Mouse (Mus musculus): Measurements from ENCODE around the gene Tmod1.

DNA sequence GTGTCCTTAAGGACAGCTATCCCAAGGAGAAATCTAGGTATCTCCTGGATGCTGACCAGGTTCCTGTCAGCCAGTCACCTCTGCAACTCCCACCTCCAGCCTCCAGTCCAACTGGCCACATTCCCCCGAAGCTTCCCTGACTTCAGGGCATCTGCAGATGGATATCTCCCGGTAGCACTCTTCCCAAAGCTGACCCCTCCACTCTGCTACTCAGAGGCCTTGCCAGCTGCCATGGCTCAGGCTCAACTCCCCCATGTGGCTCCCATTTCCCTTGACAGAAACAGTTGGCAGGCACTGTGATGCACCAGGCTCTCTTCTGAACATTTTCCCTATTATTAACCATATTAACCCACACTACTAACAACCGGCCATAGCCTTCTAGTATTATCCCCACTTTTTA lies 72.6 kb downstream of the Tmod1 start:
- TF ChIP-seq GATA1 (IDR thresholded peaks at IDR 0.05; ENCODE audit: borderline replicate concordance, low read length) (no peak), FLI1 (IDR thresholded peaks at IDR 0.05; ENCODE audit: low read length) (no peak)
